Mouse (Mus musculus) CH12.LX (cell line): ENCODE results near the gene Hist3h2a.

Source experiments
- CHD1 ChIP-seq: IDR thresholded peaks from 2 replicates; pipeline ENCODE4 v1.6.1; 2012; ENCODE audit warnings: low read depth, low read length, improper control_type of control experiment, inconsistent platforms
- CHD2 ChIP-seq: IDR thresholded peaks from 2 replicates; pipeline ENCODE4 v1.6.1; 2011; ENCODE audit warnings: low read length, improper control_type of control experiment
- CTCF ChIP-seq, 2 experiments: IDR thresholded peaks in 1 of 2; conservative IDR thresholded peaks in 1 of 2; 2 replicates each; pipeline ENCODE4 v1.5.1; 2011 to 2012; ENCODE audit warnings: low read depth in 2 of 2, low read length in 2 of 2, improper control_type of control experiment in 1 of 2, inconsistent platforms in 1 of 2, mild to moderate bottlenecking in 1 of 2, moderate library complexity in 1 of 2
- E2F4 ChIP-seq: IDR thresholded peaks from 2 replicates; pipeline ENCODE4 v1.6.1; 2011; ENCODE audit warnings: low read depth, low read length, improper control_type of control experiment; ENCODE audit not compliant: insufficient replicate concordance
- ETS1 ChIP-seq: conservative IDR thresholded peaks from 2 replicates; pipeline ENCODE4 v1.6.1; 2012; ENCODE audit warnings: low read depth, mild to moderate bottlenecking, inconsistent platforms, low read length, improper control_type of control experiment, moderate library complexity
- JUND ChIP-seq: conservative IDR thresholded peaks from 2 replicates; pipeline ENCODE4 v1.6.1; 2011; ENCODE audit warnings: low read depth, low read length, improper control_type of control experiment
- MAX ChIP-seq: IDR thresholded peaks from 2 replicates; pipeline ENCODE4 v1.6.1; 2011; ENCODE audit warnings: low read length, improper control_type of control experiment
- MAZ ChIP-seq: IDR thresholded peaks from 2 replicates; pipeline ENCODE4 v1.6.1; 2012; ENCODE audit warnings: low read depth, mild to moderate bottlenecking, inconsistent platforms, low read length, improper control_type of control experiment, moderate library complexity
- POLR2A ChIP-seq: IDR thresholded peaks from 2 replicates; pipeline ENCODE4 v1.6.1; 2011; ENCODE audit warnings: low read depth, mild to moderate bottlenecking, improper control_type of control experiment, low read length
- POLR2AphosphoS2 ChIP-seq: IDR thresholded peaks from 2 replicates; pipeline ENCODE4 v1.6.1; 2011; ENCODE audit warnings: low read depth, low read length, improper control_type of control experiment
- RAD21 ChIP-seq: IDR thresholded peaks from 2 replicates; pipeline ENCODE4 v1.6.1; 2011; ENCODE audit warnings: low read depth, mild to moderate bottlenecking, low read length, improper control_type of control experiment, moderate library complexity
- RCOR1 ChIP-seq: conservative IDR thresholded peaks from 2 replicates; pipeline ENCODE4 v1.6.1; 2012; ENCODE audit warnings: low read depth, mild to moderate bottlenecking, inconsistent platforms, low read length, improper control_type of control experiment
- TBP ChIP-seq: conservative IDR thresholded peaks from 2 replicates; pipeline ENCODE4 v1.6.1; 2011; ENCODE audit warnings: low read depth, low read length, improper control_type of control experiment
- ZMIZ1 ChIP-seq: IDR thresholded peaks from 2 replicates; pipeline ENCODE4 v1.6.1; 2012; ENCODE audit warnings: low read depth, mild to moderate bottlenecking, inconsistent platforms, low read length, improper control_type of control experiment

GRCm38 (mm10) chr11:58993091-58993670, 38.7 kb downstream of the Hist3h2a start:
- TF ChIP-seq ZMIZ1 (no peak), E2F4 (no peak), MAZ (no peak), ETS1 (no peak), CHD2 (0 out of 2 replicates have a peak, but pooled peaks have one; percentile 6), JUND (no peak), CTCF (conservative IDR thresholded peaks at IDR 0.05 in 1 of 2, IDR thresholded peaks at IDR 0.05 in 1 of 2; ENCODE audit: low read depth in 2 of 2, low read length in 2 of 2) (no peak), MAX (no peak), TBP (no peak), RAD21 (no peak), POLR2A (no peak), RCOR1 (no peak), CHD1 (no peak), POLR2AphosphoS2 (no peak)
